Mouse (Mus musculus) brain, embryonic 14.5 days (tissue): ENCODE results near the gene Selenow.

Experiments used
- CTCF ChIP-seq: fragments of 200-500 bp; IDR thresholded peaks from 2 replicates; pipeline ENCODE4 v1.5.1; 2012; ENCODE audit warnings: inconsistent platforms, mild to moderate bottlenecking, moderate library complexity, borderline replicate concordance; ENCODE audit not compliant: insufficient read depth, insufficient read length; ENCODE audit errors: extremely low read depth
- POLR2A ChIP-seq: fragments of 200-500 bp; IDR thresholded peaks from 2 replicates; pipeline ENCODE4 v1.6.1; 2012; ENCODE audit warnings: mild to moderate bottlenecking, inconsistent platforms, borderline replicate concordance; ENCODE audit not compliant: poor library complexity, insufficient read depth, insufficient read length, severe bottlenecking; ENCODE audit errors: extremely low read depth

DNA sequence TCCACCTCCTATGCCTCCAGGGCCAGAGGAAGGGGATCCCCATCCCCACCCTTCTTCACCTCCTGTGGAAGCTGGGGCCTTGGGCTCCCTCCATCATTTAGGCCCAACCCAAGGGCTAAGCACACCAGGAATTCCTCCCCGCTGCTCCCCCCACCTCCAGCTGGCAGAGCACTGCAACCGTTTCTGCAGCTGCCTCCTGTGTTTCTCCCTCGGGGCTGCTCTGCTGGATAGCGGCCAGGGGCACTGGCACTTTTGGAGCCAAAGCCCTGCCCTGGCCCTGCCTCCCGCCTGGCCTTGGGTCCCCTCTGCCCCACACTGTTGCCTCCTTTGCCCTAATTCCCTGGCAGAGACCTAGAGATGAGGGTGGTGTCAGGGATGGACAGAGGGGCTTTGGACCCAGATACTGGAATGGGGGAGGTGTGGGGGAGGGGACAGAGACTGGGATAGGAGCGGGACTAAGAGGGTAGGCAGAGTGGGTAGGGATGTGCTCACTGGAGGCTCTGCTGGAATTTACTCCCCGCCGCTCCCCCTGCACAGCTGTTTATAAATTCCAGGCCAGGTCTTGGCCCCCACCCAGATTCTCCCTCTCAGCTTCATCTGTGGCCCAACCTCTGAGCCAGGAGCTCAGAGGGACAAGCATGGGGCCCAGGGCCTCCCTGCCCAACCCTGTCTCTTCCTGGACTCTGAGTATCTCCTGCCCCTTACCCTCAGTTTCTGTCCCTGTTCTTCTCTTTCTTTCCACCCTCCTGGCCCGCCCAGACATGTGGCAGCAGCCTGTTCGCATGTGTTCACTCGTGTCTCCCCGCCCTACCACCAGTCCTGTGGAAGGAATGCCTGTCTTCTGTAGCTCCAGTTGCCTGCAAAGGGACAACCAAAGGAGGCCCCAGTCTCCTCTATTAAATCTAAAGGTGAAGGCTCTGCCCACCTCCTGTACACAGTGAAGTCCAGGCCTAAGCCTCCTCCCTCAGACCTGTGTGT lies 40.4 kb upstream of the Selenow start:
- TF ChIP-seq CTCF, result no peak
- no peak for TF ChIP-seq POLR2A
